Mouse (Mus musculus): Measurements from ENCODE around the gene Fam83d.
A peak's percentile ranks its signal among the peaks of the same experiment; 100 is the strongest.

Gene Fam83d

DNA sequence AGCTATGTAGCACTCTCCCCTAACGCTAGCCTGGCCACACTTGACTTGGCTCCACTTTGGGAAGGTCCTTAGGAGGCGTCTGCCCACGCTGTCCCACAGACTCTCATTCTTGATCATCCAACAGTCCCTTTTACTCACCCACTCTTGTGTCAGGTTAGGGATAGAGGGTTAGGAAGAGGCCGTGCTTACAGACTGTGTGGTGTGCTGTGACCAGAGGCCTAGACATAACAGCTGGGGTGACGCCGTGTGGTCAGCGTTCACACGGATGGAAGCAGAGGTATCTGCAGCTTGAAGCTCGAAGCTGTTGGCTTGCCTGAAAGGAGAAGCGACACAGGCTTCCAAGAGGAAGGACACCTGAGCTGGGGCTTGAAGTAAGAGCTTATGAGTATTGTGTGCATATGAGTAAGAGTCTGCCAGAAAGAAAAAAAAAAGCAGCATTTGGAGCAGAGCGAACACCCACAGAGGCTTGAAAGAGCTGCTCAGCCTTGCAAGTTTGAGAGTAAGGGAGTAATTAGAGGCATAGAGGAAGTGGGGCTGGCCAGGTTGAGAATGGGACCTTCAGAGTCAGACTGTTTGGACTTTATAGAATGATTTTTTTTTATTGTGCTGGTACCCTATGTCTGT is 24.3 kb upstream of the Fam83d start:
- peak; percentile 70 for ATAC-seq (ENCODE audit: low TSS enrichment)

GRCm38 (mm10) chr2:158745049-158745482 is 22.8 kb upstream of the Fam83d start:
- ATAC-seq (ENCODE audit: low TSS enrichment): peak; percentile 62

GRCm38 (mm10) chr2:158746164-158746563 is 21.7 kb upstream of the Fam83d start:
- ATAC-seq (ENCODE audit: low TSS enrichment): no peak

GRCm38 (mm10) chr2:158749366-158749765 is 18.5 kb upstream of the Fam83d start:
- ATAC-seq (ENCODE audit: low TSS enrichment): peak; percentile 64

GRCm38 (mm10) chr2:158760231-158760630 is 7.7 kb upstream of the Fam83d start:
- no peak for ATAC-seq (ENCODE audit: low TSS enrichment)

DNA sequence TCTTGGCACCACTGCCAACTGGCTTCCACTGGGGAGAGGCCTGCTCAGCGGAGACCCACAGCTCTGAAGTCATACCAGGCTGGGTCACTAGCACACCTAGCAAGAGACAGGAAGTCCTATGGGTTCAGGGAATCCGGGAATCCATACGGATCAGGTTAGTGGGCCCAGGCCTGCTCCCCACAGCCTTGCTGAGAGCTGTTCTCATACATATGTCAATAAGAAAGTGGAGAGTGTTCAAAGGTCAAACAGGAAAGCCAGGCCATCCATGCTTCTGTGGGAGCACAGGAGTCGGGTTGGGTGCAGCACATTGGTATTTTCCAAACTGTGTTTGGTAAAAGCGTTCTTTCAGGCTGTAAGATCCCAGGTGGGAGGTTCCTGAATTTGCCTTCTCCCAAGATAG is 5.6 kb upstream of the Fam83d start:
- no peak for ATAC-seq (ENCODE audit: low TSS enrichment)

- ATAC-seq (ENCODE audit: low TSS enrichment): peak; percentile 5; the same call in 1 of the 2 replicates
These were observed 457 bp downstream of the Fam83d start for GRCm38 (mm10) chr2:158768350-158768749.

GRCm38 (mm10) chr2:158768771-158769170 is 878 bp downstream of the Fam83d start:
- no peak for ATAC-seq (ENCODE audit: low TSS enrichment)

- no peak for ATAC-seq (ENCODE audit: low TSS enrichment)
These were observed 2.3 kb downstream of the Fam83d start for GRCm38 (mm10) chr2:158770126-158770757.

DNA sequence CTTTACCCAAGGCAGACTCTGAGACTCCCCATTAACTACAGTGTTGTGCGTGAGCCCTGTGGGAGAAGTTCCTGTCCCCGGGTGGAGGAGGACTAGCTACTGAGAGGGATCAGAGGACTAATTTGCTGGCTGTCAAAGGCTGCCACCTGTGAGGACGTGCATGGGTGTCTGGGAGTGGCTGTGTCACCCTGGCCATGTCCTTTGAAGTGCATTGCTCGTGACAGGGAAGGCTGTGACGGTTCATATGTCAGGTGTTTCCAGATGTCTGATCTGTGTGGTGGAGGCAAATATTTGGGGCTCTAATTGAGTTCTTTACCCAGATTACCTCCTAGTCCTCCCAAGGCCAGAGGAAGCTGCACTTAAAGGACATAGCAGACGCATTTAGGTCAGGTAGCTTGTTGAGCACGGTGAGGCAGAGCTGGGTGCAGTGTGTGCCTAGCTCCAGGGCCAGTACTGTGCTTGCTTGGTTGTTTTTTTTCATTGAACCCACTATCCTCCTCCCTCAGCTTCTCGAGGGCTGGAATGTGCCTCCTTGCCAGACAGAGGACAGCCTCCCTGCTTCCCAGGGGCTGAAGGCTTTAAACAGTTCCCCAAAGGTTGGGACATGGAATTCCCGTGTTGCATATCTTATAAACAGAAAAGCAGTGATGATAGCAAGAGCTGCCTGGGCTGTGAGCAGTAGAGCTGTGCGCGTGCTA is 3.3 kb downstream of the Fam83d start:
- no peak for ATAC-seq (ENCODE audit: low TSS enrichment)

DNA sequence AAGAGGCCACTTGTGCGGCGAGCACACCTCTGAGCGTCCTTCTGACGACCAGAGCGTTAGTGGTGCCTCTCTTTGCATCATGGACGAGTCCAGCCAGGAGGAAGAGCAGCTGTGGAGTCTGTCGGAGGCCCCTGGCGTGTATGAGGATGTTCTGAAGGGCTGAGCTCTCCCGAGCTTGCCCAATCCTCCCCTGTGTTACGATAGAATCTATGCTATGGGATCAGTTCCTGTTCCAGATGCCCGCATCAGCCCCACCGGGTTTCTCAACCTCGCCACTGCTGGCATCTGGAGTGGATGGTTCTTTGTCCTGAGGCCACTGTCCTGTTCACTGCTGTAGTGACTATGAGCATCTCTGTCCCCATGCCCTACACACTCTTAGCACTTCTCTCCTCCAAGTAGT is 4.9 kb downstream of the Fam83d start:
- no peak for ATAC-seq (ENCODE audit: low TSS enrichment)

GRCm38 (mm10) chr2:158774886-158775285 is 7.0 kb downstream of the Fam83d start:
- no peak for ATAC-seq (ENCODE audit: low TSS enrichment)

DNA sequence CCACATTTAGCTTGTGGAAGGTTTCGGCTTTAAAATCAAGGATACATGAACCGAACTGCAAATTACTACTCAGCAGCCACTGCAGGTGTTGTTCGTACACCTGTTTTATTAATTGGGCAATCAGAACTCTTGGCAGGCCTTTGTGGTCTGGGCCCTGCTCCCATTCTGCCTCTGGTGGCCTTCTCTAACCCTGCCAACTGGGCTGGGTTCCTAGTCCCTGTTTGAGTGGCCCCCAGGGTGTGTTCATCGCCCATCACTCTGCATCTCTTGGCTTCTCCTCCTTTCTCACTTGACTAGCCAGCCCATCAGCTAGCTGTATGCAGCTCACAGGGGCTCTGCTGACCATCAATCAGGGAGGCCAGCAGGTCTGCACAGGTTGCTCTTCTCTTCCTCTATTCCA is 8.8 kb downstream of the Fam83d start:
- ATAC-seq (ENCODE audit: low TSS enrichment): no peak

- no peak for ATAC-seq (ENCODE audit: low TSS enrichment)
These were observed 9.6 kb downstream of the Fam83d start for GRCm38 (mm10) chr2:158777490-158777889.

- ATAC-seq (ENCODE audit: low TSS enrichment): no peak
These were observed 10.5 kb downstream of the Fam83d start for GRCm38 (mm10) chr2:158778349-158778748.

DNA sequence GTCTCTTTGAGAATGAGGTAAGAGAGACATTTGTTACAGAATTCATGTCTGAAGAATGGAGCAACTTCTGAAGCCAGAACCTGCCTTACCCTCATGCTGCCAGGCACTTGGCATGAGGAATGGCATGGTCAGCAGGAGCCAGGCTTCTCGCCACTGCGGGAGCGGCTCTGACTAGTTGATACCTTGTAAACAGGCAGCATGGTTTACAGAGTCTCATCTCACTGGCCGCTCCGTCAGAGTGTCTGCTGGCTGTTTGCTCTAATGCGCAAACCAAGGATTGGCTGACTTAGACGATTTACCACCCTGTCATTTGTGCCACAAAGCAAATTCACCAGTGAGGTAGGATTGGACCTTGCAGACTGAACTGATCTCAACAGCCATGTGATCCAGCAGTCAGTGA is 13.2 kb downstream of the Fam83d start:
- no peak; the same call in 1 of the 2 replicates for ATAC-seq (ENCODE audit: low TSS enrichment)

GRCm38 (mm10) chr2:158786927-158787795 is 19.3 kb downstream of the Fam83d start:
- ATAC-seq (ENCODE audit: low TSS enrichment): no peak

DNA sequence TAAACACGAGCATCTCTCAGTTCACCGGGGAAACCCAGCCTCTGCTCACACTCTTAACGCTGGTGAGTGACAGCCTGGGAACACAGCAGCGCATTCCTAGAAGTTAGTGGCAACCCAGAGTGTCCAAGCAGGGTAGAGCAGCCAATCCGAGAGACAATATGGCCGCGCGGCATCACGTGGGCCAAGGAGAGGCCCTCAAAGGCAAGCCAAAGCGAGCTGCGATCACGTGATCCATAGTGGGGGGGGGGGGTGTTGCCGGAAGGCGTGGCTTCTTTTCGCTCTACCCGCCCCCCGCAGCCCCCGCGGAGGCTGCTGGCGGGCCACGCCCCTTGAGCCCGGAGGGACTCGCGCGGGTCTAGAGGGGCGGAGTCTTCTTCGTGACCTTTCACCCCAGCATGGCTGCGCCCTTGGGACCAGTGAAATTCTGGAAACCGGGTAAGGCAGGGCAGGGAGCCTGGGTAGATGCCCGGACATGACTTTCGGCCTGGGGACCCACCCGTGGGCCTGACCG is 26.7 kb downstream of the Fam83d start, which contains the start of gene Dhx35:
TSS of gene Dhx35 (plus strand) at position 314 of the 511 bp plus-strand sequence.
- peak; percentile 99 for ATAC-seq (ENCODE audit: low TSS enrichment)

GRCm38 (mm10) chr2:158795043-158795442 is 27.1 kb downstream of the Fam83d start:
- peak; percentile 19; the same call in 1 of the 2 replicates for ATAC-seq (ENCODE audit: low TSS enrichment)

- ATAC-seq (ENCODE audit: low TSS enrichment): no peak
These were observed 28.0 kb downstream of the Fam83d start for GRCm38 (mm10) chr2:158795875-158796274.

DNA sequence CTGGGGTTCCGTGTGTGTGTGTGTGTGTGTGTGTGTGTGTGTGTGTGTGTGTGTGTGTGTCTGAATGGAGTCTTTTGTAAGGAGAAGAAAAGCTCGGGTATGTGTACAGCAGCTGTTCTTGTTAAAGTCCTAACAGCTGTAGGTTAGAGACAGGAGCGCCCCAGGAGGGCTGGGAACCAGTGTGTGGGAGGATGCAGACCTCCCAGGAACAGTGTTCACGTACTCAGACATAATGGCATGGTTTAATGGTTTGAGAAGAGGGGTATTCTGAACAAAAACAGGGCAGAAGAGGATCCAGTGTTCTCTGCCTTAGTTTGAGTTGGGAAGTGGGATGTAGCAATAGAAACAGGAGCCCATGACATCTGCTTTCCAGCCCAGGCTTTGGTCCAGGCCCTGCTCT is 31.4 kb downstream of the Fam83d start:
- no peak for ATAC-seq (ENCODE audit: low TSS enrichment)

GRCm38 (mm10) chr2:158800788-158801187 is 32.9 kb downstream of the Fam83d start:
- no peak for ATAC-seq (ENCODE audit: low TSS enrichment)

All from frontal cortex, adult (tissue).